Mouse (Mus musculus) common myeloid progenitor, adult 5-6 weeks (primary cell): ENCODE results near the gene Otop1. TPM values are rescaled to one million over a fixed set of nuclear protein-coding genes. Genes with fewer than 3 reads are reported as not detected.
A peak's percentile ranks its signal among the peaks of the same experiment; 100 is the strongest.

ENCODE experiments used
- ATAC-seq: replicated peaks from 2 replicates; pipeline ENCODE4 v1.8.0; 2016; ENCODE audit warnings: low read depth, mild to moderate bottlenecking, moderate TSS enrichment, inconsistent platforms; ENCODE audit not compliant: poor library complexity, severe bottlenecking
- total RNA-seq: library from RNA; stranded (forward); fragments of 200-1000, 187-1606 nt; gene quantifications from 2 replicates; pipeline ENCODE4 v1.2.3, GENCODE M21; 2017

The Otop1 gene
- not detected in 2 replicates for total RNA-seq

DNA sequence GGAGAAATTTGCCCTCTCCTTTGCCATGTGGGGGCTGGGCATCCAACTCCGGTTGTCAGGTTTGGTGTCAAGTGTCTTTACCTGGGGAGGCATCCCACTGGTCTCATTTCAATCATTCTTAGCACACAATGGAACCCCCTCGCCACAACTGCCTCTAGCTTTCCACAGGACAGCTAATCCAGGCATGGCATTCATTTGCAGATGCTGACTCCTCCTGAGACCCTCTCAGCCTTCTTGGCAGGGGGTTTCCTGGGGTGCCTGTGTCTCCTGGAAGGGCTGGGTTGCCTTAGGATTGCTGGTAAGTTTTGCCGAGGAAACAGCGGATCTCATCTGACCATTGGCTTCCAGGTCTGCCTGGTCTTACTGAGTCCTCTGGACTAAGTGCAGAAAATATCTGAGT lies at the start of gene Otop1:
Gene Otop1 (plus strand): TSS at position 202 of the 400 bp plus-strand sequence.
- no peak for ATAC-seq

DNA sequence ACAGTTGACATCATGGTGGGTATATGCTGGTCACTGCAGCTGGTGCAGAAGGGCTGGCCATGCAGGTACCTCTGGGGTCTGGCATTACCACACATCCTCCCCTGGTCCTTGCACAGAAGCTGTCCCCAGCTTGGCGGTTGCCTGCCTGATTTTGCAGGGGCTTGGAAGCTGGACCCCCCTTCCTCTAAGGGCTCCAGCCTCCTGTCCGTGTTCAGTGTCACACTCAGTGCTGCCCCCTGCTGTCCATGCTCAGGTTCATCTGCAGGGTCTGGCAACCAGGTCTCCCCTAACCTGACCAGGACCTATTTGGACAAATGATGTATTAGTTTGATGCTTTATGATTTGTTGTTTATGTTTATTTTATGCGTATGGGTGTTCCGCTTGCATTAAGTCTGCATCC lies 40.4 kb upstream of the Otop1 start:
- peak; percentile 88 for ATAC-seq

DNA sequence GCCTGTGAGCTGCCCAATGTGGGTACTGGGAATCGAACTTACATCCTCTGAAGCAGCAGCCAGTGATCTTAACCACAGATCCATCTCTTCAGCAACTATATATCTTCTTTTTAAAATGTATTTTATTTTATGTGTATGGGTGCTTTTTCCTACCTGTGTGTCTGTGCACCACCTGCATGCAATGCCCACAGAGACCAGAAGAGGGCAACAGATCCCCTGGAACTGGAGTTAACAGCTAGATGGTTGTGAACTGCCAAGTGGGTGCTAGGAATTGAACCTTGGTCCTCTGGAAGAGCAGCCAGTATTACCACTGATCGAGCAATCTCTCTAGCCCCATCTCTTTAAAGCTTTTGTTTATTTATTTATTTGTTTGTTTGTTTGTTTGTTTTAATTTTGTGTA lies 39.1 kb upstream of the Otop1 start:
- ATAC-seq: no peak

DNA sequence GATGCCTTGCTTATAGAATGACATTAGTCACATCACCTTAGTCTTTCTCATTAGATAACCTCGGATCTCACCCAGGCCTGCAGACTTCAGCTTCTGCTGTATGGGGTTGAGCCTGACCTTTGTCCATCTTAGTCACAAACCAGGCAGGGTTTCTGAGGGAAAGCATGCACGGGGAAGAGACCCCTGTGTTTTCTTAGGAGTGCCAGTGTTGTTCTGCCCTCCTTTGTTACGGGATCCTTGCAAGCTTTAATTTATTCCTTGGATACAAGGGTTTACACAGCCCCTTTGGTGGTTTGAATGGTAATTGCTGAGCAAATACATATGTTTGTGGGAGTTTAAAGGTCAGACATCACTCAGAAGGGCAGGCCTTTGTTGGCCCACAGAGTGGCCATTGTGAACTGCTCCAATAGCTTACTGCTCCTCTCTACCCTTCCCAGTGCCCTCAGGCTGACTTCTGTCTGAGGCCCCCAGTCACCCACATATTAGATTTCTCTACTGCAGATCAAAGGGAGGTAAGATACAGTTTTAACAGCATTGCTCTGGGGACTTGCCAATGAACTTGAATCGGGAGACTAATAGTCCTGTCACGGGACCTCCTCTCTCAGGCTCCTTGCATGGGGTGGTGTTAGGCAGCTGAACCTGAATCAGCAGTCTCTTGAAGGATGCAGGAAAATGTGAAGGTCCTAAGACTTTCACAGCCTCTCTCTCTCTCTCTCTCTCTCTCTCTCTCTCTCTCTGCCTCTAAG lies 34.9 kb upstream of the Otop1 start:
- no peak for ATAC-seq

DNA sequence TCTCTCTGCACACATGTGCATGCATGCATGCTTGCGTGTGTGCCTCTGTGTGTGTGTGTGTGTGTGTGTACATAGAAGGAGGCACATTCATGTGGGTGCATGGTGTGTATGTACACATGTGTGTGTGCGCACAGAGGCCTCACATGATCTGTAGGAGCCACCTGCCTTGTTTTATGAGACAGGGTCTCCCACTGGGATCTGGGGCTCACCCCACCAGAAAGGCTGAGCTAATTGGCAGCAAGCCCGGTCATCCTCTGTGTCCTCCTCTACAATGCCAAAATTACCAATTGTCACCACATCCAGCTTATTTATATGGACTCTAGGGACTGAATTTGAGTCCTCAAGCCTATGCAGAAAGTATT lies 34.3 kb upstream of the Otop1 start:
- ATAC-seq: no peak

DNA sequence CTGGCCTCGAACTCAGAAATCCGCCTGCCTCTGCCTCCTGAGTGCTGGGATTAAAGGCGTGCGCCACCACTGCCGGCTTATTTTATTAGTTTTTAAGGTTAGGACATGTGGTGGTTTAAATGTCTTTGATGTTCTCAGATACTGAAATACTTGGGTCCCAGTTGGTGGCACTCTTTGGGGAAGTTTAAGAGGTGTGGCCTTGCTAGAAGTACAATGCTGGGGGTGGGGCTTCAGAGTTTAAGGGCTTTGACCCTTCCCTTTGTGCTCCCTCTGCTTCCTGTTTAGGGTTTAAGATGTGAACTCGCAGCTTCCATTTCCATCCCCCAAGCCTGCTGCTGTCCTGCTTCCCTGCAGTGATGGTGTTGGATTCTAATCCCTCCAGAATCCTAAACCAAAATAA lies 33.8 kb upstream of the Otop1 start:
- ATAC-seq: no peak

DNA sequence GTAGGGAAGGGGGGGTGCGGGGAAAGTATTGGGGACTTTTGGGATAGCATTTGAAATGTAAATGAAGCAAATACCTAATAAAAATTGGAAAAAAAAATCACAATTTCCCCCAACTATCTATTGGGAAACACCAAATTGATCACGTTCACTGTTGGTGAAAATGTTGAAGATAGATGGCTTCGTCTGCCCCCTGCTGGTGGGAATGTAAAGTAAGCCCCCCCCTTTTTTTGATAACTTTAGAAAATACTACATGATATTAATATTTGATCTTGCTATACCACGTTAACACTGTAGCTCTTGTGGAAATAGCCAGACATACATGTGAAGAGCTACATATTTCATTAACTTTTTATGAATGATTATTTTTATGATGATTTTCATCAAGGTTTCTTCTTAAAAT lies 20.6 kb upstream of the Otop1 start:
- ATAC-seq: peak; percentile 16; the same call in 1 of the 2 replicates

DNA sequence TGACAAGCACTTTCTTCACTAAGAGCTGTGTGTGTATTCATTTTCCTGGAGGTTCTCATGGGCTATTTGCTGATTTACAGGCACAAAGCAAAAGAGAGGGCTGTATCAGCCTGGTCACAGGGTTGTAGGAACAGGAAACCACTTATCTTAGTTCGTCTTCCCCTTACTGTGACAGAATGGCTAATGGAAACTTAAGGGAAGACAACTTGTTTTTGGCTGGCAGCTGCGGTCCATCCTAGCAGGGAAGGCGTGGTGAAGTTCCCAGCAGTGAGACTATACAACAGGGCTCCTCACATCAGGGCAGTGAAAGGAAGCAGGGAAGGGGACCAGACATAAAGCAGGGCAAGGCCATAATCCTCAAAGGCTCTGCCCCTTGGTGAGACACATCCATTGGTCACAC lies 20.1 kb upstream of the Otop1 start:
- peak; percentile 83 for ATAC-seq

DNA sequence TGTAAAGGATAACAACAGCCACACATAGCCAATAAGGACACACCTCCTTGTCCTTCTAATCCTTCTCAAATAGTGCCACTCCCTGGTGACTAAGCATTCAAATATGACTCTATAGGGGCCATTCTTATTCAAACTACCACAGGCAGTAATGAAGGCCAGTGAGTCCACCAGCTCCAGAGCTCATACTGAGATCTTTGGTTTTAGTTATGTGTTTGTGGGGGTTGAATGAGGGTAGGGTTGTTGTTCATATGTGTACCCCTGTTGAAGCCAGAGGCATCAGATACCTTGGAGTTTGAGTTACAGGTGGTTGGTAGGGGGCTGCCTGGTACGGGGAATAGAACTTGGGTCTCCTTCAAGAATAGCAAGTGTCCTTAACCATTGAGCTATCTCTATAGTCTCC lies 19.2 kb upstream of the Otop1 start:
- ATAC-seq: no peak

DNA sequence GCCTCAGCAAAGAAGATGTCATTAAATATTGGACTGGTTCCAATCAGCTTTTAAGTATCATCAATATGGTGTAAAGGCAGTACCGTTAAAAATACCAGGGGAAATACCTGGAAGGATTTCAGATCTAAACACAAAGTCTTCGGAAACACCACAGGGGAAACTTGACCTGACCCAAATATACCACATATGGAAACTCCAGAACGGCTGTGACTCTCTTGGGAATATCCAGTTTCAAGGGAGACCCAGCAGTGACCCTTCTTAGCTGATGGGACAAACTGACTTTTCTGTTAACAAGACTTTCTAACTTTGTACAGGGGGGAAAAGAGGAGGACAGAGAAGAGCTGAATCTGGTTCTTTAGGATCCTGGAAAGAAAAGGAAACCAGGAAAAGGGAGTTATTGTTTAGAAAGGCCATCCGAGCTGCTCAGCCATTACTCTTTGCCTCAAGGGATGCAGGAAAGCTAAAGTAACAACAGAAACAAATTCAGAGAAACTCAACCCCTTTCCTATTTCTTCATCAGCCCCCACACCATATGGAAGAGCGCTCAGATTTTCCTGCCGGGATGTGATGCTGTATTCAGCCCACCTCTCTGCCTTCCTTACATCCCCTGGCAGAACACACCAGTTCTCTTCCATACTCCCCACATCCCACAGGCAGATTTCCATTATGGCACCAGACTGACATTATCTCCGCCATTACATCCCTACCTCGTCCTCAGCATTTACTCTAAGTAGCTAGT lies 17.6 kb upstream of the Otop1 start:
- no peak for ATAC-seq

DNA sequence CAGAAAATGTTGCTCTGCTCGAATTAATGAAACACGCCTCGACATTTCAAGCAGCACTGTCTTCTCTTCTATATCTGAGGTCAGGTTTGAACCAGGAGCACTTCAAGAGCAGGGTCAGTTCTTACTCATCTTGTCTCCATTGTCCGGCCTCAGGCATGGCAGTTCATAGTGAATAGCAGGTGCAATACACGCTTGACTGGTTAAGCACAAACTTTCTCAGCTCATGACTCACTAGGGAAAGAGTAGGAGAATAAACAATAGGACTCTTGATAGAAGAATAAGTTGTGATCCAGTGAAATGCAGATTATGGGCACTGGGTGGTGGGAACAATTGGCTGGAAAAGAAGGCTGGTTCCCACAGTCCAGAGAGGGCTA lies 17.0 kb upstream of the Otop1 start:
- no peak for ATAC-seq

DNA sequence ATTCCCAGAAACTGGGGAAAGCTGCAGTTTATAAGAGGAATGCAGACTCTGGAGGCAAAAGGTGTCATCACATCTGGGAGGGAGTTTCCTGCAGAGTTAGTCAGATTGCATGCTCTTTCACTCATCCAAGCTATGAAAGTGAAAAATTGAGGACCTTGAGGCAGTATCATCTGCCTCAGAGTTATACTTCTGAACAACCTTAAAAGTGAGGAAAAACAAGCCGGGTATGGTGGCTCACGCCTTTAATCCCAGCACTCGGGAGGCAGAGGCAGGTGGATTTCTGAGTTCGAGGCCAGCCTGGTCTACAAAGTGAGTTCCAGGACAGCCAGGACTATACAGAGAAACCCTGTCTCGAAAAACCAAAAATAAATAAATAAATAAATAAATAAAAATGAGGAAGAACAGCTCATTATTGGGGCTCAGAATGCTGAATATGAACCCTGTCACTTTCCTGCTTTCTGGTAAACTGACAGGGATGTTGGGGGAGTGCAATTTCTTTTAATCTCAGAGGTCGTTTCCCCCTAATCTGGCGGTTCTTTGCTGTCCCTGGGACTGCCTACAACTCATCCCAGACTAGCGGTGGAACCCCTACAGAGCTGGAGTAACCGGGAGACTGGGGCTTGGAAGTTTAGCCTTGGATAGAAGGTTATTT lies 16.2 kb upstream of the Otop1 start:
- peak; percentile 2; the same call in 1 of the 2 replicates for ATAC-seq

DNA sequence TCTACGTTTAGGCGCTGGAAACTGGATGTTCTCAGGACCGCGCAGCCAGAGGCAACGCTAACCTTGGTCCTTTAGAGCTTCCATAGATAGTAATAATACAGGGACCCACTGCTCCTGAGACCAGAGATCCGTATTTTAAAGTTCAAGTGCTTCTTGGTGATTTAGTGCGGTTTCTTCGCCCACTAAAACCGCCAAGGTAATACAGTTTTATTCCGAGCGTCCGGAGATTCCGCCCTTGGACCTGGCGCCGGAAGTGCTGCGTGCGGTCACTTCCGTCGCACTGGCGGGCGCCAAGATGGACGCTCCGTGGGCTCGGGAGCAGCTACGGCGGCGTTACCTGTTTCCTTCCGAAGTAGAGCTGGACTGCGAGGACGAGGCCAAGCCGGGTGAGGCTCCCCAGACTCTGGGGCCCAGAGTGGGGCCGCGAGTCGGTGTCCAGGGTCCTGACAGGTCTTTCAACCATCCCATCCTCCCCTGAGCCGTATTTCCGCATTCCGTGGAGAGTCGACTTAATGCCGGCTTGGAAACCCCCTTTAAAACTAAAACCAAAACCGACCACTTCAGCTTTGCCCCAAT lies 15.6 kb upstream of the Otop1 start, which contains the start of gene Tmem128:
Gene Tmem128 (plus strand): TSS at position 79 of the 576 bp plus-strand sequence.
- ATAC-seq: peak; percentile 79

DNA sequence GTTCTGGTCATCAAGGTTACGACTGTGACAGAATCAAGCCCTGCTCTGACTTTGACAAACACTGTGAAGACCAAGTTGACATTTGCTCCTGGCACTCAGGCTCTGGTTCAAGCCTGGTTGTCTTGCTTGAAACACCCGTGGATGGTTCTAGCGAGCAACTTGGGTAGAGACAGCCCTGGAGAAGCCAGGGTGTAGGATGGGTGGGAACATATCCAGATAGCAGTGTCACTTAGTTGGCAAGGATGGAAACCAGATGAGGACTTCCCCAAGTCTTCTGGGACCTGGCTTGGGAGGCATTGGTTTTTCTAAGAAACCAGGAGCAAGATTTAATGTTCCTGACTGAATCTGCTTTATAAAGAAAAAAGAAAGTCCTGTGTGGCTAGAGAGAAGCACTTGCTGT lies 4.8 kb upstream of the Otop1 start:
- ATAC-seq: no peak

DNA sequence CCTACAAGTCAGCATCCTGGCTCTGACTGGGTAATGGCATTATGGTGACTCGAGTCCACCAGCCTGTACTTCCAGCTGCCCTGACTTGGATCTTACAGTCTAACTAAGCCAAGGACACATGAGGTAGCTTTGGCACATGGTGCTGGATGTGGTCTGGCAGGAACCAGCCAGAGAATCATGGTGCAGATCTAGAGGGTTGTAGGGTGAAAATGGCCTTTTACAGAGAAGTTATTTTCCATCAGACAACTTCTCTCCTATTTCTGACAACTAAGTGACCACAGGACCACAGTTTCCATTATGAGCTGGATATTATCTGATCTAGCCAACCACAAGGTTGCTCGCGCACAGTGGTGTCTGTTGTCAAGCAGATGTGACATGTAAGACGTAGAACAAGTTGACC lies 1.9 kb upstream of the Otop1 start:
- peak; percentile 69 for ATAC-seq

DNA sequence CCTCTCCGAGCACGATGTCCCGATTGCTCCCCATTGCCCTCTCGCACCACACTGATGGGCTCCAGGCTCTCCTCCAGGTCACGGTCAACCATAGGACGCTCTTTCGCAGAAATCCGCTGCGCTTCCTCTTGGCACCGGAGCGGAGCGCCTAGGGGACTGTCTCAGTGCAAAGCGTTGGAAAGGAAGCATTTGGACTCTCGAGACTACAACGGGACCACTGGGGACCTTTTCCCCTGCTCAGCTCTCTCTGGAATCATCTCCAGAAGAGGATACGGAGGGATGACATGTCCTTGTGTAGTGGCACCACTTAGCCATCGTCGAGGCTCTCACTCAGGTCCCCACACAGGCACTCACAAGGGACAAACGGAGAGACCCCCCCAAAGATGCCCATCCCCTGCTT lies 679 bp downstream of the Otop1 start:
- no peak for ATAC-seq

DNA sequence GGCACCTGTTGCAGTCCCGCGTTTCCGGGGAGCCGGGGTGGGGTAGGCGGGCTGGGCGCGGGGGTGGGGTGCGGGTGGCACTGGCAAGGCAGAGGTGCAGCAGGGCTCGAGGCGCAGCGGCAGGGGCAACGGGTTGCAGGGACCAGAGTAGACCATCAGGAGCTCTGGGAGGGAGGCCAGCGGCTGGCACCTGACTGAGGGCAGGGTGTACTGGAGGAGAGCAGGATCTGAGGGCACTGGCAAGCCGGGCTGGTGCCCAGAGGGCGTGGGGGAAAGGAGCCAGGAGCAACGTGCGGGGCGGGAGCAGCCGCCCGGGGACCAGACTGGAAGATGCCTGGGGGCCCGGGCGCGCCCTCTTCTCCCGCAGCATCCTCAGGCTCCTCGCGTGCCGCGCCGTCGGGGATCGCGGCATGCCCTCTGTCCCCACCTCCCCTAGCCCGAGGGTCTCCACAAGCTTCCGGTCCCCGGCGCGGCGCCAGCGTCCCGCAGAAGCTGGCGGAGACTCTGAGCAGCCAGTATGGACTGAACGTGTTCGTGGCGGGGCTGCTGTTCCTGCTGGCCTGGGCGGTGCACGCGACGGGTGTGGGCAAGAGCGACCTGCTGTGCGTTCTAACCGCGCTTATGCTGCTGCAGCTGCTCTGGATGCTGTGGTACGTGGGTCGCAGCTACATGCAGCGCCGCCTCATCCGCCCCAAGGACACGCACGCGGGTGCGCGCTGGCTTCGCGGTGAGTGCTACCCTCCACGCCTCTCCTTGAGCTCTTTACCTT lies 1.5 kb downstream of the Otop1 start:
- ATAC-seq: 0 out of 2 replicates have a peak, but pooled peaks have one; percentile 12

DNA sequence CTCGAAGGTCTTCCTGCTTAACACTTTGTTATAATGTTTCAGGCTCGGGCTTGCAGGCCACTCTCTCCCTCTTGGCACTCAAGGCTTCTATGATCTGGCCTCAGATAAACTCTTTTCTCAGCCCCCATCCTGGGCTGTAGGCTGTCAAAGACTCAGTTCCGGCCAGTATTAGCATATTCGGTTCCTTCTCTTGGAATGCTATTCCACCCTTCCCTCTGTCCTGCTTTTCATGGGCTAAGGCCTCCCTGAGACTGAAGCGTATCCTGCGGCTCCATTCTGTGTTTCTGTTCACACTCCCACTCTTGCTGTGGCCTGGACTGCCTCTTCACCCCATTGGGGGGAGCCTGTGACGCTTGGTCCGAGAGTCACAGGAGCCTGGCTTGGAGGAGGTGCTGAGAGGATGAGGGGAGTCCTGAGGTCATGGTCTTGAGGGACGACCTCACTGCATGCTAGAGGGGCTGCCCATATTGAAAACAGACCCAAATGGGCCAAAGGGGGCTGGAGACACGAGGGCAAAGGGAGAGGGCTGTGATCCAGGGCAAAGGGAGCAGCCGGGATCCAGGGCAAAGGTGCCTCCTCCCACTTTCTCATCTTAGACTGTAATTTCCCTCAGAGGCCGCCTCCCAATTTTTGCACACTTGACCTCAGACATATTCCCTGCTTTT lies 2.3 kb downstream of the Otop1 start:
- ATAC-seq: no peak

DNA sequence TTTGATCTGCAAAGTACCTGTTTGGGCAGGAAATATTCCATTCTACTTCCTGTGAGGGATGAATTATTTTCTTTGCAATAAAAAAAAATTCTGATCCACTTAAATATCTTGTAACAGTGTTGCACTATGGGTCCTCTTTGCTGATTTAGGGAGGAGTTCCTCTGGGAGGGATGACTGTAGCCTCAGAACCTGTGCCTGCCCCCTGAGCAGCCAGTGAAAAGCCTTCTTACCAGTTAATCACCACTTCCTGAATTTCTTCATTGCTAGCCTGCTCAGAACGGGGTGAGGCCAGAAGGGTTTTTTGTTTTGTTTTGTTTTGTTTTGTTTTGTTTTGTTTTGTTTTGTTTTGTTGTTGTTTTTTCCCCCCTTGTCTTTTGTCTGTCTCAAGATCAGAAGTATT lies 4.3 kb downstream of the Otop1 start:
- ATAC-seq: peak; percentile 47; the same call in 1 of the 2 replicates

DNA sequence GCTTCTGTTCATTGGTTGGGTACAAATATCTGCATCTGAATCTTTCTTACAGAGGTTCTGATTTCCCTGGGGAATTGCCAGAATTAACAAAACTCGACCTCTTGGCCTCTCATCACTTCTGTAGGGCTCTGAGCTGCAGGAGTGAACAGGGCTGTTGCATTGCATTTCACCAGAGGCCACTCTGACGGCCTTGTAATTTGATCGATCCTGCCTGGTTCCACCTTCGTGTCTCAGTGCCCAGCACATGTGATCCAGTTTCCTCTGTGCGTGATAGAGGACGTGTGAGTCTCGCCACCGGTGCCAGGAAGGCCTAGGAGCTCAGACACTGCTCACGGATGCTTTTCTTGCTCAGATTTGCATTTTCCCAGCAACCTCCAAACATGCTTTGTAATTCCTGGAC lies 10.0 kb downstream of the Otop1 start:
- no peak for ATAC-seq
